Mouse (Mus musculus) granulocyte monocyte progenitor cell, adult 5-6 weeks (primary cell): Measurements from ENCODE around the gene Drap1. TPM values are rescaled to one million over a fixed set of nuclear protein-coding genes. Genes with fewer than 3 reads are reported as not detected.

Experiments used
- ATAC-seq: replicated peaks from 2 replicates; pipeline ENCODE4 v1.8.0; 2016; ENCODE audit warnings: mild to moderate bottlenecking, moderate TSS enrichment, inconsistent platforms; ENCODE audit not compliant: poor library complexity, severe bottlenecking
- total RNA-seq, 2 experiments: library from RNA; stranded (forward) in 1 of 2; stranded (reverse) in 1 of 2; fragments of 200-712, 200-1000 nt in 1 of 2; fragments of >200 nt in 1 of 2; fragmentation: Nextera tagmentation in 1 of 2; gene quantifications; 2 replicates each; pipeline ENCODE4 v1.2.3; 2014 to 2017

Drap1 gene
- total RNA-seq (2014; fragmentation: Nextera tagmentation) (160 and 218 TPM in 2 replicates), total RNA-seq (2017) (119 and 145 TPM in 2 replicates)

DNA sequence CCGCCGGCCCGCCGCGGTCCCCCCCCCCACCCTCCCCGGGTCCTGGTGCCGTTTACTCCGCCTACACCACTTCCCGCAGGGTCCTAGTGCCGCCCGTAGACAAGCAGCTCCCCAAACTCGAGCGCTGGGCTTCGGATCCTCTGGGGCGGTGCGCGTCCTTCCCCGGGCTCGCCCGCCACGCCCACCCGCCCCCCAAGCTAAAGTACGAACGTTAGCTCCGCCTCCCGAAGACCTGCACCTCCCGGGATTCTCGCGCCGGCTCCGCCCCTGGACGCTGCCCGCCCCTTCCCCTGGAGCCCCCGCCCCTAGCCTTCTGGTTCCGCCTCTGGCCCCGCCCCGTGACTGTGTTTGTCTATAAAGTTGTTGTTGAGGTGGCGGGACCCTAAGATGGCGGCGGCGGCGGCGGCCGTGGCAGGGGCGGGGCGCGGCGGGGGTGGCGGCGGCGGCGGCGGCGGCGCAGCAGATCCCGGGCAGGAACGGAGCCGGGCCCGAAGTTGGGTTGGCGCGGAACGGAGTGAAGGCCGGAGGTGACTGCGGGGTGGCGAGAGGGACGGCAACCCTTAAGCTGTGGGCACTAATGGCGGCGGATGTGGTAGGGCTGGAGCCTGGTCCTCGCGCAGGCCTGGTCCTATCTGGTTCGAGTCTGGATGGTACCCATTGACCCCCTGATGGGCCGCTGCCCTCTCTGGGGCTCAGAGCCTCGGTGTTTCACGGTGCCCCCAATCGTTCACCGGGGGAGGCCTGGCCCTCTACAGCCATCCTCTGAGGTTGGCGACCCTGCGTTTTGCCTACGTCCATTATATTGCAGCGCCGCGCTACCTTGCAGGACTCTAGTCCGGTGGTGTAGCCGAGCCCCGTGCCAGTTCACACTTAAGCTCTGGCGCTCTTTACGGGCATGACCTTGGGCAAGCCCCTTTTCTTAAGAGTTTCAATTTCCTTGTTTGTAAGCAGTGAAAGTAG lies at the start of gene Drap1, which contains the start of gene AI837181:
Gene Drap1, minus strand, starts transcription at position 198 of the 960 bp plus-strand sequence.
Gene AI837181, plus strand, starts transcription at position 363 of the 960 bp plus-strand sequence.
- ATAC-seq = peak; percentile 84

DNA sequence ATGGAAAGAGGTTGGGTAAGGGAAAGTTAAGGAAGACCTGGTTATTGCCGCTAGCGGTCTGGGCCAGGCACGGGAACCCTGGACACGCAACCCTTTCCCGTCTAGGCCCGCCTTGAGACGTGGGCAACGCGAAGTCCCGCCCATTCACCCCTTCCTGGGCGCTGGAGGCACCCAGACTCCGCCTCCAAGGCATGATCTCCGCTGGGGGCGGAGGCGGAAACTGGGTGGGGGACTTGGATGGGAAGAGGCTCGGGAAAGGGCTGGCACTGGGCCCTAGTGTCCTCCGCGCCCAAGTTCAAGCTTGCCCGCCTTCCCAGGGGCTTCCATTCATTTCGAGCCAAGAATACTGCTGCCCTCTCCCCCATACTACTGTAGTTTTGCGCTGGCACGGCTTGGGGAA lies 48.9 kb upstream of the Drap1 start, which contains the start of gene Efemp2:
Gene Efemp2, plus strand, starts transcription at position 235 of the 400 bp plus-strand sequence.
- ATAC-seq = peak; percentile 71

- ATAC-seq = no peak
Measured at GRCm38 (mm10) chr19:5472857-5473256, 48.1 kb upstream of the Drap1 start.

GRCm38 (mm10) chr19:5471846-5472245 lies 47.1 kb upstream of the Drap1 start:
- ATAC-seq = no peak

- peak; percentile 45; the same call in 1 of the 2 replicates for ATAC-seq
Measured at GRCm38 (mm10) chr19:5468374-5468773, 43.6 kb upstream of the Drap1 start, which contains the start of gene Ctsw. TSS of gene Ctsw (minus strand) at chr19:5468507.

- no peak for ATAC-seq
Measured at GRCm38 (mm10) chr19:5466916-5467500, 42.2 kb upstream of the Drap1 start.

- no peak for ATAC-seq
Measured at GRCm38 (mm10) chr19:5465037-5465436, 40.3 kb upstream of the Drap1 start.

DNA sequence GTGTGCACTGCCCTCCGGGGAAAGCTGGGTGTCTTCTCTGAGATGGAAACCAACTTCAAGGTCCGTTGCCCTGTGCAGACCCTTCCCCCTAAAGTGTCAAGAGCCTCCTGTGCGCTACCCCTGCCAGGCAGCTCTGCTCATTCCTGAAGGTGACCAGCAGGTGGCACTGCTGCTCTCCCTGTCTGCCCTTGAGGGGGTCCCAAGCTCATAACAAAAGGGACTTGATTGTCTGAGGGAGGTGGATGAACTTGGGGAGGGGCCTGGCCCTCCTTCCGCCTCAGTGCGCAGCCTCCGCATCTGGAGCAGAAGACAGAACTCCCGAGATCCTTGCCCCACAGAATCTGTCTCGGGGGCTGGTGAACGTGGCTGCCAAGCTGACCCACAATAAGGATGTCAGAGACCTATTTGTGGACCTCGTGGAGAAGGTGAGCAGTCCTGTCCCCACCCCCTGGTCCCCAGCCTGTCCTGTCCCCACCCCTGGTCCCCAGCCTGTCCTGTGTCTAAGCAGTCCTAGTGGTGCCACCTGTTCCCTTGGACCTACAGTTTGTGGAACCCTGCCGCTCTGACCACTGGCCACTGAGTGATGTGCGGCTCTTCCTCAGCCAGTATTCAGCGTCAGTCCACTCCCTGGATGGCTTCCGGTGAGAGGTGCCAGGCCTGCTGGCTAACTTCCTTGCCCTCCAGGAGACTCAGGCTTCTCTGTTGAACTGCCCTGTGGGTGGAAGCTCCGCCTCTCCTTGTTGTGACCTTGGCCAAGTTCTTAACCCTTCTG lies 39.2 kb upstream of the Drap1 start:
- peak; percentile 20; the same call in 1 of the 2 replicates for ATAC-seq

DNA sequence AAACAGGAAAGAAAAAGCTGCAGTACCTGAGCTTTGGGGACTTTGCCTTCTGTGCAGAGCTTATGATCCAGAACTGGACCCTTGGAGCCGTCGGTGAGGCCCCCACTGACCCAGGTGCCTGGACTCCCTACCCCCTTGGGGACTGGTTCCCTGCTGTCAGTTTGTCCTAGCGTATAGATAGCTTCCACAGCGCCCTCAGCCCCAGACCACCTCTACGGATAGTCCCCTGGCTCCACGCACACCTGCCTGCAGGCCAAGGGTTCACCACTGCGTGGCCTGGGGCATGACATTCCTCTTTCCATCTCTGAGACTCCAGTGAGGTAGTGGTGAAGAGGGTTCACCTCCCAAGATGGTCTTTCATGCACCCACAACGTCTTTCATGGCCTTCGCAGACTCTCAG lies 38.4 kb upstream of the Drap1 start:
- ATAC-seq = no peak

DNA sequence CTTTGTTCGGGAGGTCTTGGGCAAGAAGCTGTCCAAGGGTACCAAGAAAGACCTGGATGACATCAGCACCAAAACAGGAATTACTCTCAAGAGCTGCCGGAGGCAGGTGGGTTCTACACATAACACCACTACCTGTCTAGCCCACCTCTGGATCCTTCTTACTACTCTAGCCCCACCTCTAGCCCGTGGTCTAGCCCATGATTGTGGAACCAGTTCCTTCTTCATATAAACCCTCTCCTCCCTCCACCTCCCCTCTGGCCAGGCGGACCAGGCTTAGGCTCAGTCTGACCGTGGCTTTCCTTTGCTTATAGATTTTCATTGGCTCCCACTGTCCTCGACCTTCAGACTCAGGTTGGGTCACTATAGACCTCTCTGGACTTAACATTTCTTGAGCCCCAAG lies 36.6 kb upstream of the Drap1 start:
- no peak for ATAC-seq

DNA sequence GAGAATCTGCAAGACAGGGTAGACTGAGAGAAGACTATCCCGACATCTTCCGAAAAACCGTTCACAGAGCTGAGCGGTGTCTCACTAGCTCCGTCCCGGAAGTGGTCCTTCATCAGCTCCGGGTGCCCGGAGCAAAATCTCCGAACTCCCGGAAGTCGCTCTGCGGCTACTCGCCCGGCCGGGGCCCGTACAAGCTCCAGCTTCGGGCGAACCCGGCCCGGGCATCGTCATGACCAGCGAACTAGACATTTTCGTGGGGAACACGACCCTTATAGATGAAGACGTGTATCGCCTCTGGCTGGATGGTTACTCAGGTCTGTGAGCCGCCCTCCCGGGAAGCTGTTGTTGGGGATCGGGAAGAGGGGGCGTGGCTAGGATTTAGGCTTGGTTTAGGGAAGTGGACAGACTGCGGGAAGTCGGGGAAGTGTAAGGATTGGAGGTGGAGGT lies 35.7 kb upstream of the Drap1 start, which contains the start of gene Fibp:
Gene Fibp, plus strand, starts transcription at position 151 of the 447 bp plus-strand sequence.
- peak; percentile 68 for ATAC-seq

GRCm38 (mm10) chr19:5459896-5460295 lies 35.1 kb upstream of the Drap1 start:
- no peak for ATAC-seq

DNA sequence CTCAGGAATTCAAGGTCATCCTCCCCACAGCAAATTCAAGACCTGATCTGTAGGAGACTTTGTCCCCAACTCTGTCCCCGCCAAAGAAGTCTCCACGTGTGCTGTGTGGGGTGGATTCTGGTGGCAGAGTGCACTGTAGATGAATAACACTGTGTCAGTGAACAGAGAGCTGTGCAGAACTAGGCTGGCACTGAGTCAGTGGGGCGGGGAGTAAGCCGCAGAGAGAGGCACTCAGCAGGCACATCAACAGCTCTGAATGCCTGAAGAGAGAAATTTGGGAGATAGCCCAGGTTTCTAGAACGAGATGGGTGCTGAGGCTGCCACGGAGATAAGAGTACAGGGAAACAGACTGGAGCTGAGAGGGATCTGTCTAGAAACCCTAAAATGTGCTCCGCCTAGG lies 34.2 kb upstream of the Drap1 start:
- ATAC-seq = no peak

- ATAC-seq = no peak
Measured at GRCm38 (mm10) chr19:5457746-5458442, 33.1 kb upstream of the Drap1 start, which contains the start of gene Ccdc85b. TSS of gene Ccdc85b (minus strand) at chr19:5457894.

DNA sequence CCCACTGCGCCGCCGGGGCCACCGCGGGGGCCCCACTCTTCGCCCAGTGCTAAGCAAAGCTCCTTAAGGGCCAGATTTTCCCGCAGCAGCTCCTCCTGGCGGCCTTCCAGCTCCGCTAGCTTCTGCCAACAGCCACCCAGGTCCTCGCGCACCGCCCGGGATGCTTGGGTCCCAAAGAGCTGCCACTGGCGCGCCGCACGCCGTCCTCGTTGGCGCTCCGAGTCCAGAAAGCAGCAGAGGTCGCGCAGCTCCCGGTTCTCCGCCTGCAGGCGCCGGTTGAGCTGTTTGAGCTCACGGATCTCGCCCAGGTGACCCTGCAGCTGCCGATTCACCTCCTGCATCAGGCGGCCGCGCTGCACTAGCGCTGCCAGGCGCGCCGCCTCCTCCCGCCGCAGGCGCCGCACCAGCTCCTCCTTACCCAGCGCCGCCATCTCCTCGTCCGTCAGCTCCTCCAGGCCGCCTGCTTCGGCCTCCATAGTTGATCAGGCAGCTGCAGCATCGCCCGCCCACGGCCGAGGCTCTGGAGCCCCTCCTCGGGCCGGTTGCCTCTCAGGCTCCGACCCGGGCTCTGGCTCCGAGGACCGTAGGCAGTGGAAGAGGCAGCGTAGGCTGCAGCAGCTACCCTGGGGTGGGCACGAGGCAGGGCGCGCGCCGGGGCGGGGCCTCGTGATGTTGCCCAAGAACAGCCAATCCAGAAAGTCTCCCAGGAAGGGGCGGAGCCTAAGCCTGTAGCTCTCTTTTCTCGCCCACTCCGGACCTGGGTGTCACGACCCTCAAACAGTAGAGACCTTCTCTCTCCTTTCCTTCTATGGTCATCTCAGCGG lies 32.4 kb upstream of the Drap1 start:
- ATAC-seq = peak; percentile 77

GRCm38 (mm10) chr19:5456241-5456921 lies 31.6 kb upstream of the Drap1 start:
- ATAC-seq = no peak

- ATAC-seq = no peak
Measured at GRCm38 (mm10) chr19:5455568-5455967, 30.8 kb upstream of the Drap1 start.

DNA sequence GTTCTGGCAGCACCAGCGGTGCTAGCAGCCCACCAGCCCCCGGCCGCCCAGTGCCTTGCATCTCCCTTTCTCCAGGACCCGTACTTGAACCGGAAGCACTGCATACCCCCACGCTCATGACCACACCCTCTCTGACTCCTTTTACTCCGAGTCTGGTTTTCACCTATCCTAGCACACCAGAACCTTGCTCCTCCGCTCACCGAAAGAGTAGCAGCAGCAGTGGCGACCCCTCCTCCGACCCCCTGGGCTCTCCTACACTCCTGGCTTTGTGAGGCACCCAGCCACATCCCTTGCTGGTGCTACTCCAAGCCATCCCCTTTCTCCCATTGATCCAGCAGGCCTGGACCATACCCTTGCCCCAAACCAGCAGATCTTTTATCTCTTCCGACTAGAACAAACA lies 30.3 kb upstream of the Drap1 start:
- ATAC-seq = no peak
